Mouse (Mus musculus) hindbrain, embryonic 10.5 days (tissue): Measurements from ENCODE around the gene Naga. TPM values are rescaled to one million over a fixed set of nuclear protein-coding genes. Genes with fewer than 3 reads are reported as not detected.
A peak's percentile ranks its signal among the peaks of the same experiment; 100 is the strongest.

Experiments used
- DNase-seq: peaks from one replicate; pipeline ENCODE4 v3.0.0-alpha.2; 2017; ENCODE audit warnings: low spot score
- H3K27ac ChIP-seq: fragments of 300-500 bp; sonication (generic); 2 replicates; pipeline ENCODE4 v1.5.1; 2016; ENCODE audit warnings: mild to moderate bottlenecking, moderate library complexity
- H3K27me3 ChIP-seq: fragments of 300-500 bp; sonication (generic); 2 replicates; pipeline ENCODE4 v1.6.1; 2016; ENCODE audit warnings: mild to moderate bottlenecking; ENCODE audit not compliant: poor library complexity, insufficient read depth, severe bottlenecking
- H3K36me3 ChIP-seq: fragments of 300-500 bp; sonication (generic); 2 replicates; pipeline ENCODE4 v1.6.1; 2016; ENCODE audit warnings: mild to moderate bottlenecking, moderate library complexity
- H3K4me1 ChIP-seq: fragments of 300-500 bp; sonication (generic); replicated peaks from 2 replicates; pipeline ENCODE4 v1.6.1; 2016; ENCODE audit warnings: mild to moderate bottlenecking
- H3K4me3 ChIP-seq: fragments of 300-500 bp; sonication (generic); 2 replicates; pipeline ENCODE4 v1.5.1; 2016; ENCODE audit warnings: mild to moderate bottlenecking, moderate library complexity
- H3K9me3 ChIP-seq: fragments of 300-500 bp; sonication (generic); 2 replicates; pipeline ENCODE4 v1.6.1; 2016; ENCODE audit warnings: mild to moderate bottlenecking, moderate library complexity
- WGBS: fragments of 180-500 bp; shearing (Covaris S2); methylation state at CpG from one replicate; pipeline ENCODE4 v1.1.7; 2016; 5-methylcytosine and 5-hydroxymethylcytosine counted together
- polyA plus RNA-seq: library from polyadenylated mRNA; unstranded; fragments of >200 nt; fragmentation: Nextera tagmentation; extraction: Ambion mirVana; gene quantifications from 2 replicates; pipeline ENCODE4 v1.2.1, GENCODE M21; 2016

The Naga gene
- polyA plus RNA-seq, 1 experiment from 2014 or later = 24.9 TPM

DNA sequence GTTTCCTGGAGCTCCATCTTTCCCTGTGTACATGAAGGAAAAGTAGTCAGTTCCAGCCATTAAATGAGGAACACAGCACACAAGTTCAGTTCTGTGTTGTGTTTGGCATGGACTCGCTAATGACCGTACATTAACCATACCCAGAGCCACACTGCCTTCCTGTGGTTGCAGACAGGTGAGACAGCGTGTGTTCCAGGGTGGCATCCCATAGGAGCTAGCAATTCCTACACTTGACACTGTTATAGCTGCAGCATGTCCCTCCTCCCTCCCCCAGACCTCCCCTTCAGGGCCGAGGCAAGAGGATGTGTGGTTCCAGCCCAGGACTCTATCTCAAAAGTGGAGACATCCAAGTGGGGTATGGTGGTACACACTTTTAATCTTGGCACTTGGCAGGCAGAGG, 11.6 kb upstream of the Naga start:
- H3K4me3 ChIP-seq = no peak overlapping the region
- 94% methylated on average over 4 of the region's 4 CpGs for WGBS

GRCm38 (mm10) chr15:82348999-82349341, 10.2 kb upstream of the Naga start:
- Histone ChIP-seq H3K36me3 (peaks cover 44% of the 10 kb centered on the region), H3K27ac (no peak overlapping the region), H3K4me3 (no peak overlapping the region), H3K4me1 (peaks cover 39% of the 10 kb centered on the region), H3K27me3 (no peaks in the 10 kb centered on the region), H3K9me3 (no peaks in the 10 kb centered on the region)
- DNase-seq = no peak
- WGBS = 89% methylated on average over 2 of the region's 2 CpGs

More for the DNA sequence above, 11.6 kb upstream of the Naga start:
- peaks cover 44% of the 10 kb centered on the region for H3K36me3 ChIP-seq
- H3K27ac ChIP-seq = no peak overlapping the region
- H3K9me3 ChIP-seq = no peaks in the 10 kb centered on the region
- H3K4me1 ChIP-seq = peaks cover 40% of the 10 kb centered on the region
- H3K27me3 ChIP-seq = no peaks in the 10 kb centered on the region
- DNase-seq = no peak

- H3K4me1 ChIP-seq = peaks cover 42% of the 10 kb centered on the region
- no peak for DNase-seq
- no peak overlapping the region for H3K27ac ChIP-seq
- peaks cover 44% of the 10 kb centered on the region for H3K36me3 ChIP-seq
- H3K9me3 ChIP-seq = no peaks in the 10 kb centered on the region
- no peak overlapping the region for H3K4me3 ChIP-seq
- H3K27me3 ChIP-seq = no peaks in the 10 kb centered on the region
- WGBS = 86% methylated on average over 8 of the region's 8 CpGs
Observed at GRCm38 (mm10) chr15:82348258-82348998, 9.7 kb upstream of the Naga start.

- DNase-seq = no peak
- Histone ChIP-seq H3K27ac (no peak overlapping the region), H3K27me3 (no peaks in the 10 kb centered on the region), H3K9me3 (no peaks in the 10 kb centered on the region), H3K36me3 (peaks cover 44% of the 10 kb centered on the region), H3K4me3 (no peak overlapping the region), H3K4me1 (peaks cover 37% of the 10 kb centered on the region)
- 94% methylated on average over 12 of the region's 12 CpGs for WGBS
Observed at GRCm38 (mm10) chr15:82347852-82348251, 9.1 kb upstream of the Naga start.

DNA sequence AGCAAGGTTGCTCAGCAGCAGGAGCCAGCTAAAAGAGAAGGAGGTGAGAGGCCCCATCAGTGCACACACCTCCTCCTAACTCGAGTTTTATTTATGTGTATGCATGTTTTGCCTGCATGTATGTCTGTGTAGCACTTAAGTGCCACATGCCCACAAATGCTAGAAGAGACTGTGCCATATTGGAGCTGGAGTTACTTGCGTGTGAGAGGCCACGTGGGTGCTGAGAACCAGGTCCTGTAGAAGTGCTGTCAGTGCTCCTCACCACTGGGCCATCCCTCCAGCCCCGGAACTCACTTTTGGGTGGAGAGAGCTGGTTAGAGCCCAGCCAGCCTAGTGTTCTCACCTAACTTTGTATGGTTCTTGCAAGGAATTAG, 8.6 kb upstream of the Naga start:
- Histone ChIP-seq H3K9me3 (no peaks in the 10 kb centered on the region), H3K36me3 (peaks cover 44% of the 10 kb centered on the region), H3K4me1 (peaks cover 32% of the 10 kb centered on the region), H3K27me3 (no peaks in the 10 kb centered on the region; the same call in 1 of the 2 replicates), H3K4me3 (peak overlapping the region; percentile 80), H3K27ac (no peak overlapping the region)
- WGBS = 85% methylated on average over 4 of the region's 4 CpGs
- DNase-seq = no peak

- H3K36me3 ChIP-seq = peaks cover 44% of the 10 kb centered on the region
- no peak for DNase-seq
- H3K27me3 ChIP-seq = peaks cover 2% of the 10 kb centered on the region
- 68% methylated on average over 14 of the region's 14 CpGs for WGBS
- H3K27ac ChIP-seq = peak overlapping the region; percentile 96
- peaks cover 31% of the 10 kb centered on the region for H3K4me1 ChIP-seq
- no peaks in the 10 kb centered on the region for H3K9me3 ChIP-seq
- peak overlapping the region; percentile 80 for H3K4me3 ChIP-seq
Observed at GRCm38 (mm10) chr15:82346580-82347302, 8.0 kb upstream of the Naga start.

DNA sequence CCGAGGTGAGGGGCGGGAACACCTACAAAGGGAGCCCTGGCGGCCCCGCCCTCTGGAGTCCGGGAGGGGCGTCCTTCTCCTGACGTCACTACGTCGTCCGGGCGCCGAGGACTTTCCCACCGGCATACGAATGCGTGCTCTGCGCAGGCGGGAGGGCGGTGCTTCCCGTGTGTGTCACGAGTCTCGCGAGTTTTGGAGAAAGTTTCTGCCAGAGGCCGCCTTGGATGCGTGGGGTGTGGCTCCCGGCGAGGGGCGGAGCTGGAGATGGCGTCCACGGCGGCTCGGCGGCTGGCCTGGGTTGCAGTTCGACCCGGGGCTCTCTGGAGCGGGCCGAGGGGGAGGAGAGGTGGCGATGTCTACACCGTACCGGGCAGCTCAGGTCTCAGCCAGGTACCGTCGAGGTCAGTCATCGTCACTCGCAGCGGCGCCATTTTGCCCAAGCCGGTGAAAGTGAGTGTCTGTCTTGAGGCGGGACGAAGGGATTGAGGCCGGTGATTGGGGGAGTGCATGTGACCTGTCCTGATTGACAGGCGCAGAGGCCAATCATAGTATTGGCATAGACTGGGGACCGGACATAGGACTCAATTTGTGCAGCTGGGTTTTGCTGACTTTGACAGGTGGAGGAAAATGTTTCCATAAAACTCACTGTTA, 7.2 kb upstream of the Naga start:
- peak; percentile 98 for DNase-seq
- H3K9me3 ChIP-seq = no peaks in the 10 kb centered on the region
- peaks cover 36% of the 10 kb centered on the region for H3K4me1 ChIP-seq
- peak overlapping the region; percentile 96 for H3K27ac ChIP-seq
- H3K27me3 ChIP-seq = peaks cover 10% of the 10 kb centered on the region
- WGBS = under 1% methylated on average over 51 of the region's 51 CpGs
- peak overlapping the region; percentile 80 for H3K4me3 ChIP-seq
- H3K36me3 ChIP-seq = peaks cover 37% of the 10 kb centered on the region

DNA sequence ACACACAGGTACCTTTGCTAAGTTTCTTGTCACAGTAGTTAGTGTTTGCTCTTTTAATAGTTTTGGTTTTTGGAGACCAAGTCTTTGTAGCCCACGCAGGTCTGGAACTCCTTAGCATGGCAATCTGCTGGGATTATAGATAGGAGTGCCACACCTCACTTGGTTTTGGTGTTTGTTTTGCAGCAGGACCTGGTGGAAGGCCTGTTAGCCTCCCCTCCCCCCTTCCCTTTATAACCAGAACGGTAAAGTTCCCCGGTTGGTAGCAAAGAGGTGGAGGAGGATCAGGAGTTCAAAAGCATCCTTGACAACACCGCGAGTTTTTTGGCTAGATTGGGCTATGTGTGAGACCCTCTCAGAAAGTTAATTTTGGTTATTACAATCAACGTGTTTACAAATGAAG, 6.2 kb upstream of the Naga start:
- WGBS = 92% methylated on average over 6 of the region's 6 CpGs

GRCm38 (mm10) chr15:82343368-82344287, 4.9 kb upstream of the Naga start:
- no peaks in the 10 kb centered on the region for H3K9me3 ChIP-seq
- peaks cover 13% of the 10 kb centered on the region for H3K36me3 ChIP-seq
- H3K27ac ChIP-seq = peak overlapping the region; percentile 57; the same call in 1 of the 2 replicates
- H3K27me3 ChIP-seq = peaks cover 32% of the 10 kb centered on the region
- no peak for DNase-seq
- WGBS = 90% methylated on average over 27 of the region's 27 CpGs
- H3K4me3 ChIP-seq = no peak overlapping the region
- peaks cover 58% of the 10 kb centered on the region for H3K4me1 ChIP-seq

More for the DNA sequence above, 6.2 kb upstream of the Naga start:
- no peak for DNase-seq
- peaks cover 27% of the 10 kb centered on the region for H3K36me3 ChIP-seq
- peaks cover 45% of the 10 kb centered on the region for H3K4me1 ChIP-seq
- H3K27me3 ChIP-seq = peaks cover 20% of the 10 kb centered on the region
- H3K9me3 ChIP-seq = no peaks in the 10 kb centered on the region
- no peak overlapping the region for H3K4me3 ChIP-seq
- H3K27ac ChIP-seq = peak overlapping the region; percentile 45; the same call in 1 of the 2 replicates

- DNase-seq = no peak
- no peak overlapping the region for H3K4me3 ChIP-seq
- H3K36me3 ChIP-seq = peaks cover 3% of the 10 kb centered on the region; the same call in 1 of the 2 replicates
- WGBS = 79% methylated on average over 5 of the region's 5 CpGs
- peaks cover 32% of the 10 kb centered on the region for H3K27me3 ChIP-seq
- H3K9me3 ChIP-seq = no peaks in the 10 kb centered on the region
- peak overlapping the region; percentile 53; the same call in 1 of the 2 replicates for H3K27ac ChIP-seq
- H3K4me1 ChIP-seq = peaks cover 66% of the 10 kb centered on the region
Observed at GRCm38 (mm10) chr15:82342543-82342935, 3.8 kb upstream of the Naga start.

DNA sequence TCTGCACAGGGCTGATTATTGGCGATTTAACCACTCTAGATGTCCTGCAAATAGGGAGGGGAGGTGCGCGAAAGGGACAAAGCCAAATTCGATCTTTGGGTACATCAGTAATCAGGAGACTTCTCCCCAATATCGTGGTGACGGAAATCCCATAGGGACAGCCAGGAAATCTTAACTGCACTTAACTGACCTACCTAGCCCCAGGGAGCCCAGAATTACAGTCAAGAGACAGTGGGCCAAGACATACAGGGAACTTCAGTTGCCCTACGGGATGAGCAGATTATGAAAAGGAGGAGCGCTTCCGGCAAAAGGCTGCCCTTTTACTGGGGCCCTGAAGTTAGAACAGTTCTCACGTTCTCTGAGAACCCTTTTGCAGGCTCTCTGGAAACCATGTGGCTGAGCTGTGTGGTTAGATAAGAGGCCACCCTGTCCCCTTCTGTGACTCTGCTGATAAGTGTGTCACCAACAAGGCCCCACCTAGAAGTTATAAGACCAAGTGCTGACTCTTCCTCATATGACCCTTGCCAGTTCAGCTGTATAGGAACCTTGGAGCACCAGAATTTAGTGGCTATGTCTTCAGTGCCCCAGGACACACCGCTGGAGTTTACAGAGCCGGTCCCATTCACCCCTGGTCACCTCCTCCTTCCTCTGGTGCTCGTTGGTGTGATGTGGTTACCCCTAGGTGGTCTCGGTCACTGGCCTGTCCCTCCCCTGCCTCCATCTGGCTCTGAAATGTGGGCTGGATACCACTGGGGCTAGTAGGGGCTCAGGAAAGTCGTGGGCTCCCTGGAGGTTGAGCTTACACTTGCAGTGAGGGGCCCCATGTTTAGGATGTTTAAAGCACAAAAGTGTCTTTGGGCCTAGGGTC, 3.2 kb upstream of the Naga start:
- no peaks in the 10 kb centered on the region for H3K9me3 ChIP-seq
- no peaks in the 10 kb centered on the region for H3K36me3 ChIP-seq
- DNase-seq = no peak
- H3K27ac ChIP-seq = peak overlapping the region; percentile 87
- H3K4me3 ChIP-seq = peak overlapping the region; percentile 50
- H3K27me3 ChIP-seq = peaks cover 32% of the 10 kb centered on the region
- peaks cover 66% of the 10 kb centered on the region for H3K4me1 ChIP-seq
- WGBS = 67% methylated on average over 15 of the region's 15 CpGs
